Mouse (Mus musculus) heart, postnatal 36 days (tissue): ENCODE data around the gene Treh. TPM values are rescaled to one million over a fixed set of nuclear protein-coding genes. Genes with fewer than 3 reads are reported as not detected.

Experiments used
- DNase-seq, 2 experiments: peaks; one replicate each; pipeline ENCODE4 v3.0.0; 2021 to 2022
- intact Hi-C: fragments of 180-260 bp; cut with DNase I; formaldehyde crosslinking; loops from one replicate; pipeline ENCODE4 v1.15.1; 2025
- total RNA-seq, 2 experiments: library from RNA; stranded (reverse); gene quantifications; 2 replicates each; pipeline ENCODE4 v1.2.3; 2021

Gene Treh
- total RNA-seq, 2 experiments from 2014 or later, result not detected

- intact Hi-C loops, result loop anchor here (5.0 kb wide), 1 partner anchor 34 kb away; no protein-coding TSS in a partner anchor
- no peak for DNase-seq
Measured at GRCm38 (mm10) chr9:44713574-44713973, 40.5 kb downstream of the Treh start.

GRCm38 (mm10) chr9:44715109-44715508 is 42.1 kb downstream of the Treh start:
- intact Hi-C loops, result no loop called here
- no peak for DNase-seq

- intact Hi-C loops, result no loop called here
- no peak for DNase-seq
Measured at GRCm38 (mm10) chr9:44715705-44716362, 42.8 kb downstream of the Treh start.

GRCm38 (mm10) chr9:44716997-44717821 is 44.2 kb downstream of the Treh start:
- DNase-seq, result no peak
- intact Hi-C loops, result no loop called here

- peak; percentile 64 to 73 for DNase-seq
- intact Hi-C loops, result no loop called here
Measured at GRCm38 (mm10) chr9:44717822-44718242, 44.8 kb downstream of the Treh start.

GRCm38 (mm10) chr9:44718937-44719631 is 46.1 kb downstream of the Treh start:
- intact Hi-C loops, result no loop called here

GRCm38 (mm10) chr9:44719632-44720357 is 46.8 kb downstream of the Treh start:
- DNase-seq, result no peak
- intact Hi-C loops, result no loop called here

More at GRCm38 (mm10) chr9:44718937-44719631, 46.1 kb downstream of the Treh start:
- no peak for DNase-seq

- peak; percentile 37 to 40 for DNase-seq
- intact Hi-C loops, result no loop called here
Measured at GRCm38 (mm10) chr9:44720358-44721153, 47.5 kb downstream of the Treh start.

- intact Hi-C loops, result no loop called here
- DNase-seq, result peak; percentile 87 to 90
Measured at GRCm38 (mm10) chr9:44721154-44721876, 48.3 kb downstream of the Treh start.

- peak in 1 of 2 experiments; percentile 40 for DNase-seq
- intact Hi-C loops, result loop anchor here (1.0 kb wide), 1 partner anchor 48 kb away; no protein-coding TSS in a partner anchor
Measured at GRCm38 (mm10) chr9:44721877-44722186, 48.8 kb downstream of the Treh start.

- intact Hi-C loops, result loop anchor here (1.0 kb wide), 1 partner anchor 48 kb away; no protein-coding TSS in a partner anchor
- DNase-seq, result no peak
Measured at GRCm38 (mm10) chr9:44722575-44722974, 49.5 kb downstream of the Treh start.

GRCm38 (mm10) chr9:44723008-44723407 is 50.0 kb downstream of the Treh start:
- DNase-seq, result no peak

GRCm38 (mm10) chr9:44723521-44724041 is 50.5 kb downstream of the Treh start:
- DNase-seq, result no peak
- intact Hi-C loops, result no loop called here

More at GRCm38 (mm10) chr9:44723008-44723407, 50.0 kb downstream of the Treh start:
- intact Hi-C loops, result no loop called here

GRCm38 (mm10) chr9:44724223-44724622 is 51.2 kb downstream of the Treh start:
- peak; percentile 51 to 61 for DNase-seq
- intact Hi-C loops, result no loop called here

GRCm38 (mm10) chr9:44724665-44725064 is 51.6 kb downstream of the Treh start:
- intact Hi-C loops, result no loop called here
- DNase-seq, result no peak

- DNase-seq, result no peak
- intact Hi-C loops, result no loop called here
Measured at GRCm38 (mm10) chr9:44726431-44727146, 53.6 kb downstream of the Treh start.

GRCm38 (mm10) chr9:44727441-44727840 is 54.4 kb downstream of the Treh start:
- no peak for DNase-seq
- intact Hi-C loops, result no loop called here

GRCm38 (mm10) chr9:44732130-44732549 is 59.1 kb downstream of the Treh start:
- intact Hi-C loops, result loop anchor here (2.0 to 5.0 kb wide), 2 partner anchors 39 to 125 kb away; no protein-coding TSS in a partner anchor
- no peak for DNase-seq
